Mouse (Mus musculus) lung, adult 2 months (tissue): ENCODE measurements around the gene Nhlrc2.

Experiments
- CTCF ChIP-seq: fragments of 200-500 bp; IDR thresholded peaks from 2 replicates; pipeline ENCODE4 v1.5.1; 2011; ENCODE audit warnings: mild to moderate bottlenecking, low read length, control low read depth; ENCODE audit not compliant: insufficient read depth
- POLR2A ChIP-seq: fragments of 200-500 bp; IDR thresholded peaks from 2 replicates; pipeline ENCODE4 v1.6.1; 2011; ENCODE audit warnings: low read depth, mild to moderate bottlenecking, control low read depth, low read length, borderline replicate concordance; ENCODE audit errors: extremely low read depth

DNA sequence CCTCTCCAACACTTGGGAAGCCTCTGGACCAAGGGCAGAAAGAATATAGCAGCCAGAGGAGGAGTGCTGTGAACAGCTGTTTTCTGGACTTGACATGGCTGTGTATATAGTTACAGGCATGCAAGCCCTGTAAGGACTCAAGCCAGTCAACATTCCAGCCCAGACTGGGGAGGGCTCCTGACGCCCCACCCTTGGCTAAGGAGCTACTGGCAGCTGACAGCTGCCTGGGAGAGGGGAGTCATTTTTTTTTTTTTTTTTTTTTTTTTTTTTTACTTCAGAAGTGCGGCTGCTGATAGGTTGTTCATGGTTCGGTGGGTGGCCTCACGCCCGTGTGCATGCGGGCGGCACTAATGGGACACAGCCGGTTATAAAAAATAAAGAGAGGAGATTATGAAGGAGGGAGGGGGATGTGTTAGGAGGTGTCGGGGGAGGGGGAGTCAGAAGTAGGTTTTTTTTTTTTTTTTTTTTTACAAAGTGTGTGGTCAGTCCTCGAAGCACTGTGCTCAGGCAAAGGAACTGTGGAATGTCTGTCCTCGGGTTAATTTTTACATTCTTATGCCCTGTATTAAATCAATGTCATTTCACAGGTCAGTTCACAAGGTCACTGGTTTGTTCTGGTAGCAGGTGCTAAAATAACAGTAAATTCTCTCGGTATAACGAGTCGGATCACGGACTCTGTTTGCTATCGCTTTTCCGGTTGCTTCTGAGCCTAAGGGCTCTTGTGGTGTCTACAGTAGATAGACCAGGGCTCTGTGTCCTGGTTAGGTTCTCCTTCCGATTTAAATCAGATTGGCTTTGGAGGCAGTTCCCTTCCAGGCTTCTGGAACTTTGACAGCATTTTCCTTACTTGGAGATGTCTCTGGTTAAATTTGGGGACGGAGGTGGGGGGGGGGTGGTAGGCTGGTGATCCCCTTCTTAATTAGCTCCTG, 104.2 kb downstream of the Nhlrc2 start:
- TF ChIP-seq CTCF (no peak), POLR2A (no peak)
